Mouse (Mus musculus) gastrocnemius, adult 2 months (tissue): Measurements from ENCODE around the gene Gm39653. TPM values are rescaled to one million over a fixed set of nuclear protein-coding genes. Genes with fewer than 3 reads are reported as not detected.
"Not testable (repeated sequence)": the region's sequence is repeated elsewhere in the genome, so short reads cannot be mapped to it uniquely, and the experiment has no call there.

Experiments used
- DNase-seq: peaks from one replicate; pipeline ENCODE4 v3.0.0; 2022
- H3K27ac ChIP-seq: fragments of 200-600 bp; 2 replicates; pipeline ENCODE4 v1.8.1; 2022; ENCODE audit warnings: mild to moderate bottlenecking
- H3K4me3 ChIP-seq: fragments of 200-600 bp; 2 replicates; pipeline ENCODE4 v1.8.1; 2022; ENCODE audit warnings: mild to moderate bottlenecking, moderate library complexity
- CTCF ChIP-seq: fragments of 200-600 bp; IDR thresholded peaks from 2 replicates; pipeline ENCODE4 v1.8.1; 2022; ENCODE audit warnings: antibody characterized with exemption, mild to moderate bottlenecking, moderate library complexity
- intact Hi-C: fragments of 180-260 bp; cut with DNase I; formaldehyde crosslinking; loops from one replicate; pipeline ENCODE4 v1.15.1; 2025
- long read RNA-seq, 2 experiments: library from polyadenylated mRNA; stranded (forward); transcript quantifications; one replicate each; pipeline ENCODE4 v2.0.0; 2021
- total RNA-seq, 2 experiments: library from RNA; stranded (reverse); gene quantifications; 2 replicates each; pipeline ENCODE4 v1.2.3; 2021

The Gm39653 gene
- total RNA-seq, result not detected
- long read RNA-seq, experiment 1, result 0 reads
- long read RNA-seq, experiment 2, result 0 reads

DNA sequence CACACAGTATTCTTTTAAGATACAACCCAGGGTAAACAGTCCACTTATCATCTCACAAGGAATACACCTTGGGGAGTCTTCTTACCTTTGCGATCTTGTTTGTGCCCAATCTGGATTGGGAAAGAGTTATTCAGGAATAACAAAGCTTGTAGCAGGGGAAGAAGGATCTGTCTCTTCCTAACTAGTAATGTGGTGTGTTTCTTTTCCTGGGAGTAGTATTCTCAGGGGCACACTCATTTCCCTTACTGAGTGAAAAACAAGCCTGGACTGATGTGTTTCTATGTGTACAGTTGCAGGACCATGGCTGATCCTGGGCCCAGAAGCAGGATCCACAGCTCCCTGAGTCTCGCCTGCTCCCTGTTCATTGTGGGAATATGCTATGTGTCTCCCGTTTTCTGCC lies at the start of gene Gm39653:
TSS of gene Gm39653 (plus strand) at position 301 of the 400 bp plus-strand sequence.
- Histone ChIP-seq H3K27ac (no peak within 1 kb of the TSS), H3K4me3 (no peak within 1 kb of the TSS)
- intact Hi-C loops, result no loop called here
- TF ChIP-seq CTCF, result no peak
- no peak for DNase-seq

DNA sequence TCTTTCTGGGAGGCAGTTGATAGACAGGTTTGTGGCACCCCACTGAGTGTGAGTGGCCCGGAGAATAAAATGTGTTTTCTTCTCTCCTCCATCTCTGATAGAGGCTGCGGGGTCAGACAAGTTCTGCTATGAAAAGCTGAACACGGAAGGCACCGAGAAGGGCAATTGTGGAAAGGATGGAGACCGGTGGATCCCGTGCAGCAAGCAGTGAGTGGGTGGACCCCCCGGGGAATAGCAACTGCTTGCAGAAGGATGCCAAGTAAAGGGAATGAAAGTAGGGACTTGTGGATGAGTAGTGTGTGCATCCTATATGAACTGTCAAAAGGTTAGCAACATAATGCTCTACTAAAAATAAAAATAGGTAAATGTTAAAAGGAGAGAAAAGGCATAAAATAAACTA lies 49.3 kb upstream of the Gm39653 start:
- no peak for TF ChIP-seq CTCF
- Histone ChIP-seq H3K27ac (no peak overlapping the region), H3K4me3 (no peak overlapping the region)
- intact Hi-C loops, result no loop called here
- no peak for DNase-seq

DNA sequence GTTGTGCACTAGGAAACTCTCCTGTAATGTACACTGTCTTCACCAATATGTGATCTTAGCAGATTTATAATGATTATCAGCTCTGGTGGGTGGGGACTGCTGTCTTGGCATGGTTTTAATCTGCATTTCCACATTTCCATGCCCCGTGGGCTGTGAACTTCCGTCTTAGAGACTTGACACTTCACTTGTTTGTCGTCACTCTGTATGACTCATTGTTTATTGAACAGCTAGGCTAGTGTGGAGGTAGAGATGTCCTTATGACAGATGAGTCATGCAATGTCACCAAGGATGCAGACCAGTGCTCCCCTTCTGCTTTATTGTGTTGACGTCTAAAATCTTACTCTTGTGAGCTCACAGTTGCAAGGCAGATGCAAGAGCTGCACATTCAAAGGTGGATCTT lies 48.7 kb upstream of the Gm39653 start:
- no peak for DNase-seq
- H3K4me3 ChIP-seq, result no peak overlapping the region
- TF ChIP-seq CTCF, result no peak
- H3K27ac ChIP-seq, result no peak overlapping the region
- intact Hi-C loops, result no loop called here

DNA sequence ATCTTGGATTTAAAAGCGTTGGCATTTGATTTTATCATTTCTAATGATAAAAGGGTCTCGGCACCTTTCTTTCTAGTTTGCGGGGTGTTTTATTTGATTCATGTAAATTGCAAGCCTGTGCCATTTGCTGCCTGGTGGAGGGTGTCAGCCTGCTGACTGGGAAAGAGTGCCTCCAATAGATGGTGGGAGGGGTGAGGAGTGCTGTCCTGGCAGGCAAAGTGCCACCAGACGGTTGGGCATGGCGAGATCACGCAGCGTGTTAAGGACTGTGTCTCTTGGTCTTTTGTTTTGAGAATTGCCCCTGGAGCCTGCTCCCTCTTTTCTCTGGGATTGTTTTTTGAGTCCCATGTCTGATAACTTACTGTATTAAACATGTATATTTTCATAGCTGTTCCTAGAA lies 43.5 kb upstream of the Gm39653 start:
- no peak for DNase-seq
- H3K27ac ChIP-seq, result no peak overlapping the region
- no peak for TF ChIP-seq CTCF
- H3K4me3 ChIP-seq, result no peak overlapping the region
- intact Hi-C loops, result no loop called here

DNA sequence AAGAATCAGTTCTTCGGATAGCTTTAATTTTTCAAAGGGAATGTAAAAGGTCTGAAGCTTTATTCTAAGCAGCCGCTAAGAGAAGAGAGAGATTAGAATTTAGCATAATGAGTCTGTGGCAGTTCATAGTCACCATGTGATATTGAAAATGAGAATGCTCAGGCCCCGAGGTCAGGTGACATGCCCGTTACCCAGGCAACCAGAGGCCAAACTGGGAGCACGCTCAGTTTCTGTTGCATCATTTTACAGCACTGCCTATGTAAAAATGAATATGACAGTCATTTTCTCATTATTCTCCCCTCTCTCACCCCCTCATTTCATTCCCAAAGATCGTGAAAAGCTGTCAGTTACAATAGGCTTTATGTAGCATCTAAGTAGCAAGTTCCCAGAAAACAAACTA lies 42.3 kb upstream of the Gm39653 start:
- intact Hi-C loops, result no loop called here
- H3K27ac ChIP-seq, result no peak overlapping the region
- DNase-seq, result no peak
- no peak for TF ChIP-seq CTCF
- no peak overlapping the region for H3K4me3 ChIP-seq

DNA sequence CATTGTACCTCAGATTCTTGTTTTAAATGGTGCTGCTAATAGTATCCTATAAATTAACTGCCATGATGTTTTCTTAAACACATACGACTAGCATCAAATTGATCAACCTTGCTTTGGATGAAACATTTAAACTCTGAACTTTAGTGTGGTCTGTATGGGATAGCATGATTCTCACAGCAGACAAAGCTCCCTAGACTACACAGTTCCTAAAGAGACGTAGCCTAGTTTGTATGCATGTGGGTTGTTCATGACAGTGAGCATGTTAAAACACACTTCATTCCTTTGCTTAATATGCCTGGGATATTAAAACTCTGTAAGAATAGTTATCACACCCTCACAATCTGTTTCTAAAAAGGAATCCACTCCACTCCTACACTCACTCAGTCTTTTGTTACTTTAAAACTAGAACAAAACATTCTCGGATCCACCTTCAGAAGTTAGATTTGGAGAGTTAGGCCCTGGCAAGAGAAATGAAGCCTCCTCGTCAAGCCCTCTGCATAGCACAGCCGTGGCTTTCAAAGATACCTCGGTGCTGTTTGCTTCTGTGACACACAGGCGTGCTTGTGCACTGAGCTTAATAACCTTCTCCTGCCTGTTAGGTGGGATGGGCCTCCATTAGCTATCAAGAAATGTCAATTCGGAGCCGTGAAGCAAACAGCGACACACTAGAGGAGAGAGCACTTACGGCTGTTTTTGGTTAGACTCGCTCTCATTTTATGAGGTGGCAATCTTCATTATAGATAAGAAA lies 41.7 kb upstream of the Gm39653 start:
- intact Hi-C loops, result no loop called here
- H3K4me3 ChIP-seq, result no peak overlapping the region
- no peak overlapping the region for H3K27ac ChIP-seq
- no peak for TF ChIP-seq CTCF
- DNase-seq, result no peak

DNA sequence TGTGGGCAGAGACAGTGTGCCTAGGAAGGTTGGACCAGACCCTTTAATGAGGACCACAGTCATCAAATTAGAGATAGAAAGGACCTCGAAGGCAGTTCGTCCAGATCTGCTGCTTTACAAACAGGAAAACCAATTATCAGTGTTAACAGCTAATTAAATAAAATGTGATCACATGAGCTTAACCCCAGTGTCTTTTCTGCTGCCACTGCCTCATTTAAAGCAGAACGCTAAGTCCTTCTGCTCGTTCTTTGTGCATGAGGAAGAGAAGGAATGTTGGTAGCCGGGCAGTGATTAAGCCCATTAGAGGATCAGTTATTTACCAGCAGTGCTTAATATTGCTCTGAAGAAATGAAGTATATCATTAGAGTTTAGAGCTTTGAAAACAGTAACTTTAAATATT lies 39.0 kb upstream of the Gm39653 start:
- no peak overlapping the region for H3K4me3 ChIP-seq
- no peak overlapping the region for H3K27ac ChIP-seq
- no peak for DNase-seq
- TF ChIP-seq CTCF, result no peak
- intact Hi-C loops, result no loop called here

DNA sequence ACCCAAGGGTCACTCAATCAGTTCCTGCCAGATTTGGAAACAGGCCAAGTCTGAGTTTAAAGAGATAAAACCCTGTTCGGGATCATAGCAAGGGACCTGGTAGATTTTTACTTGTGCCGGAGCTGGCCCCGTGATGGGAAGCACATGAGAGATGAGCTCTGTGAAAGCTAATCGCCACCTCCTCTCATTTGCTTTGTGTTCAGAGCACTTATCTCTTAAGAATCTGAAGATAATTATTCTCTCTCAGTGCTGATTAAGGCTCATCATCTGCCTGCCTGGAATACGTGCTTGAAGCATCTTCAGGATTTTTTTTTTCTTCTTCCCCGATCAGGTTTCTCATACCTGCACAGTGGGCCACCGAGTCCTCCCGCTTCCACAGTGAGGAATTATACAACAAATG lies 36.6 kb upstream of the Gm39653 start:
- TF ChIP-seq CTCF, result no peak

DNA sequence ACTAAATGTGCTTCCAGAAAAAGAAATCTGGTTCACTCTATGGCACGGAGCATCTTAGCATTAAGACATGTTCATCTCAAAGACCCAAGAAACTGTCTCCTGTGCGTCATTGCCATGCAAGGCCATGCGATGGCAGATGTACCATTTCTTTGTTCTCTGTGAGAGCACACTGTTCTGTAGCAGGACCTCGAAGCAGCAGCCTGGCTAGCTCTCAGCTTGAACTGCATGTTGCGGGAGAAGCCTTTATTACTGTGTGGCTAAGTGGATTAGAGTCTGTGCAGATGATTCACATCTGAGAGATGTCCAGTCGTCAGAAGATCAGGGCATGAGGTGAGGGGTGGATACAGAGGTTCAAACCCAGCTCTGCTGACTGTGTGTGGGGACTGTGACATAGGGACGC lies 28.9 kb upstream of the Gm39653 start:
- no peak for DNase-seq
- H3K27ac ChIP-seq, result no peak overlapping the region
- intact Hi-C loops, result no loop called here
- TF ChIP-seq CTCF, result no peak
- H3K4me3 ChIP-seq, result no peak overlapping the region

More for the DNA sequence above, 36.6 kb upstream of the Gm39653 start:
- H3K4me3 ChIP-seq, result no peak overlapping the region
- no peak for DNase-seq
- no peak overlapping the region for H3K27ac ChIP-seq
- intact Hi-C loops, result no loop called here

DNA sequence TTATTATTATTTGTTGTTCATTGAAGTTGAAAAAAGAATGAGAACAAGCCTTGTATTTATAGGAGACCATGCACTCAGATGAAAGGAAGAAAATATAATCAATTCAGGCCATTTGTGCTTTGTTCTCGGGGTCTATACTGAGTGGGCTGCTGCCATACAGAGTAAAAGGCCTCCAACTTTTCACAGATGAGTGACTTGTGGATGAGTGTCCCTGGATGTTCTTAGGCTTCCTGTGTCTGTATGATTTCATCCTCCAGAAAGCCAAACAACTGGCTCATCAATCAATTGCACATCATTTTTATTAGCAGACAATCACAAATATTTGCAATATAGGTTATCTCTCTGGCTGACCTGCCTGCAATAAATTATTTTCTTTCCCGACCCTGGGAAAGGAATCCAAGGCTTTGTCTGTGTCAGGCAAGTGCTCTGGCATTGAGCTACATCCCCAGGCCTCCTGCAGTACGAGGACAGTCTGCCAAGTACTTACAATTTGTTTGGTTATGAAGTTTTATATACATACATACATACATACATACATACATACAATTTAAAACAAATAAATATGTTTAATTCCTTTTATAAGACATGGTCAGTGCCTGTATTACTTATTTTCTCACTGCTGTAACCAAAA lies 11.8 kb upstream of the Gm39653 start:
- no peak for DNase-seq
- Histone ChIP-seq H3K27ac (no peak overlapping the region), H3K4me3 (no peak overlapping the region)
- intact Hi-C loops, result no loop called here
- TF ChIP-seq CTCF, result no peak

DNA sequence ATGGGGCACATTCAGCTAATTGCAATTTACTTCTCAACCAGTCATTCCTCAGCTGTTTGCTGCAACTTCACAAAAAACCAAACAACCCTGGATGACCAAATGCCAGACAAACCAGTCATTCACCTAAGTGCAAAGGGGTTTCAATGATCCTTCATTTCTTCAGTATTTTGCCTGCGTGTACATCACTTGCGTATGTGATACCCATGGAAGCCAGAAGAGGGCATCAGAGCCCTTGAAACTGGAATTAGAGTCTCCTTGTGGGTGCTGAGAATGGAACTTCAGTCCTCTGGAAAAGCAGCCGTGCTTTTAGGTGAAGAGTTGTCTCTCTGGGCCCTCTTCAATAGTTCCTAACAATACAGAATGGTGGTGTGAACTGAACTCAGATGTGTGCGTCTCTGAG lies 6.2 kb upstream of the Gm39653 start:
- Histone ChIP-seq H3K4me3 (no peak overlapping the region), H3K27ac (no peak overlapping the region)
- intact Hi-C loops, result no loop called here
- no peak for DNase-seq
- 0 out of 2 replicates have a peak, but pooled peaks have one; percentile 1 for TF ChIP-seq CTCF

DNA sequence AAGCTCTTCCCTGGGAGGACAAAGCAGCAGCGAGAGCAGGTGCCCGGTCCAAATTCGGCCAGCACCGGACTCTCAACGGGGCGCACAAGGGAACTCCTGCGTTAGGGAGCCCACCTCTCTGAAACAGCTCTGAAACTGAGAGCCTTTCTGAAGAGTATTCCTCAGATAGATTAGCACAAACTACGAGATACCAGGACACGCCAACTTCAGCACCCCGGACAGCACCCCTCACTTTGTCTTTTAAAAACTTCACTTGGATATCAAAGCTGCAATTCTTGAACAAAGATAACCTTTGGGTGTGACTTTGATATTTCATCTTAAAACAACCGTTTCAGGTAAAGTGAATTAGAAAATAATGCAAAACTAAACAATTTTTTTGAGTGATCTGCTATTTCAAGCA lies 1.2 kb upstream of the Gm39653 start:
- TF ChIP-seq CTCF, result no peak
- no peak overlapping the region for H3K27ac ChIP-seq

DNA sequence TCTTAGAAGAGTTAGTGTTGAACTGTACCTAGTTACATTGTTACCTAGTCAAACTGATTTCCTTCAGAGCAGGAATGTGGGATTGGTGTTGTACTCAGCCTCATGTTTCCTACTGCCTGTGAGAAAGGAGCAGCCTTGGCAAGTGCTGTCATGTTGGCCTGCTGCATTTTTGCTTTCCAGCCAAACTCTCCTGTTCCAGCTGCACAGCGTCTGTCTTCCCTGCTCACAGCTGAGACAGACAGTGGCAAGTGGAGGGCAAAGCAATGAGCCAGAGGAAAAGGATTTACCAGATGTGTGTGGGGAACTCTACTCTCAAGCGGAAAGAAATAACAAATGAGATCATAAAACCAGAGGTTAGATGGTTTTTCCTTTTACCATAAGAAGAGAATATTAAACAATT lies 12.4 kb downstream of the Gm39653 start:
- no peak overlapping the region for H3K4me3 ChIP-seq
- intact Hi-C loops, result no loop called here
- H3K27ac ChIP-seq, result no peak overlapping the region
- TF ChIP-seq CTCF, result no peak
- peak; percentile 73 for DNase-seq

More for the DNA sequence above, 1.2 kb upstream of the Gm39653 start:
- no peak overlapping the region for H3K4me3 ChIP-seq
- intact Hi-C loops, result no loop called here
- peak; percentile 40 for DNase-seq

DNA sequence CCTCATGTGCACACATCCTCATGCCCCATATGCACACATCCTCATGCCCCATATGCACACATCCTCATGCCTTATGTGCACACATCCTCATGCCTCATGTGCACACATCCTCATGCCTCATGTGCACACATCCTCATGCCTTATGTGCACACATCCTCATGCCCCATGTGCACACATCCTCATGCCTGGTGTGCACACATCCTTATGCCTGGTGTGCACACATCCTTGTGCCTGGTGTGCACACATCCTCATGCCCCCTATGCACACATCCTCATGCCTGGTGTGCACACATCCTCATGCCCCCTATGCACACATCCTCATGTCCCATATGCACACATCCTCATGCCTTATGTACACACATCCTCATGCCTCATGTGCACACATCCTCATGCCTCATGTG lies 14.6 kb downstream of the Gm39653 start:
- DNase-seq, H3K27ac ChIP-seq, intact Hi-C loops, H3K4me3 ChIP-seq: not testable (repeated sequence)
